Mouse (Mus musculus) stomach, postnatal 0 days (tissue): ENCODE data around the gene Efl1. TPM values are rescaled to one million over a fixed set of nuclear protein-coding genes. Genes with fewer than 3 reads are reported as not detected.

Experiments
- ATAC-seq: fragments of 200-750 bp; cut with Nextera tagmentation; 2 replicates; pipeline ENCODE4 v1.8.0; 2017; ENCODE audit not compliant: low FRiP score, low TSS enrichment
- DNase-seq: peaks from one replicate; pipeline ENCODE4 v3.0.0-alpha.2; 2016; ENCODE audit warnings: low spot score
- H3K27ac ChIP-seq: fragments of 300-500 bp; sonication (generic); replicated peaks from 2 replicates; pipeline ENCODE4 v1.5.1; 2014; ENCODE audit warnings: mild to moderate bottlenecking, control low read depth
- H3K27me3 ChIP-seq: fragments of 300-500 bp; sonication (generic); 2 replicates; pipeline ENCODE4 v1.6.1; 2014; ENCODE audit warnings: low read length; ENCODE audit not compliant: control insufficient read depth, insufficient read depth
- H3K36me3 ChIP-seq: fragments of 300-500 bp; sonication (generic); 2 replicates; pipeline ENCODE4 v1.6.1; 2014; ENCODE audit warnings: low read length, mixed read lengths; ENCODE audit not compliant: control insufficient read depth, insufficient read depth
- H3K4me1 ChIP-seq: fragments of 300-500 bp; sonication (generic); replicated peaks from 2 replicates; pipeline ENCODE4 v1.6.1; 2014; ENCODE audit warnings: antibody characterized with exemption; ENCODE audit not compliant: control insufficient read depth, insufficient read depth
- H3K4me2 ChIP-seq: fragments of 300-500 bp; sonication (generic); replicated peaks from 2 replicates; pipeline ENCODE4 v1.6.1; 2014; ENCODE audit warnings: low read depth, mild to moderate bottlenecking, control low read depth, moderate library complexity
- H3K4me3 ChIP-seq: fragments of 300-500 bp; sonication (generic); 2 replicates; pipeline ENCODE4 v1.5.1; 2014; ENCODE audit warnings: low read depth, low read length, control low read depth
- H3K9ac ChIP-seq: fragments of 300-500 bp; sonication (generic); 2 replicates; pipeline ENCODE4 v1.6.1; 2014; ENCODE audit warnings: mild to moderate bottlenecking, low read length, control low read depth, mixed read lengths
- H3K9me3 ChIP-seq: fragments of 300-500 bp; sonication (generic); 2 replicates; pipeline ENCODE4 v1.6.1; 2016; ENCODE audit warnings: low read length; ENCODE audit not compliant: control insufficient read depth
- CTCF ChIP-seq: IDR thresholded peaks from 2 replicates; pipeline ENCODE4 v1.5.1; 2016; ENCODE audit warnings: antibody characterized with exemption, low read depth, mild to moderate bottlenecking, moderate library complexity
- EP300 ChIP-seq: optimal IDR thresholded peaks from 2 replicates; pipeline ENCODE3; 2016; ENCODE audit warnings: antibody characterized with exemption
- WGBS: fragments of 180-500 bp; shearing (Covaris S2); extraction: QIAGEN DNeasy Blood & Tissue Kit; methylation state at CpG from one replicate; pipeline ENCODE4 v1.1.7; 2014; 5-methylcytosine and 5-hydroxymethylcytosine counted together
- polyA plus RNA-seq: library from polyadenylated mRNA; unstranded; fragments of >200 nt; fragmentation: Nextera tagmentation; extraction: Ambion mirVana; gene quantifications from 2 replicates; pipeline ENCODE4 v1.2.1, GENCODE M21; 2015

Efl1 gene
- polyA plus RNA-seq, 1 experiment from 2014 or later: 14.3 TPM

DNA sequence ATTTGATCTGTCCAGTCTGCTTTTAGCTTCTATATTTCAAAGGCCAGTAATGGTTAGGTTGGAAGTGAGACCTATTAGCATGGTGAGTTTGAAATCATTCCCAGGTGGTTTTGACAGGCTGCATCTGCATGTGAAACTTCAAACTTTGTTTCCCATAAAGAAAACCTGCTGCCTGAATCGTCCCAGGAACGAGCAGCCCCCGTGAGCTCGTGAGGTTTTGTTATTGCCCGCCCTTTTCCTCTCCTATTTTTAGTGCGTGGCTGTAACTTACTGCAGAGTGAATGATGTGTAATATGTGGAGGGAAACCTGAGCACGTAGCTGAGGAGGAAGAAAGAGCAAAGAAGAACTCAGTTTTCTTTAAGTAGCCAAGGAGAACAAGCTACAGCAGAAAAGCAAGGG, 72.5 kb downstream of the Efl1 start:
- H3K4me2 ChIP-seq: no peak overlapping the region
- H3K27me3 ChIP-seq: no peaks in the 10 kb centered on the region
- 32% methylated on average over 7 of the region's 7 CpGs for WGBS
- no peak overlapping the region for H3K27ac ChIP-seq
- no peak overlapping the region for H3K4me3 ChIP-seq
- H3K36me3 ChIP-seq: 0 out of 2 replicates have a peak, but pooled peaks cover 3% of the 10 kb centered on the region
- TF ChIP-seq CTCF (no peak), EP300 (no peak)
- ATAC-seq (no peak), DNase-seq (no peak)
- no peak overlapping the region for H3K9ac ChIP-seq
- H3K9me3 ChIP-seq: no peaks in the 10 kb centered on the region
- 0 out of 2 replicates have a peak, but pooled peaks cover 2% of the 10 kb centered on the region for H3K4me1 ChIP-seq

- Histone ChIP-seq H3K36me3 (0 out of 2 replicates have a peak, but pooled peaks cover 3% of the 10 kb centered on the region), H3K27me3 (no peaks in the 10 kb centered on the region), H3K27ac (no peak overlapping the region), H3K4me2 (no peak overlapping the region), H3K4me3 (no peak overlapping the region), H3K9me3 (no peaks in the 10 kb centered on the region), H3K9ac (no peak overlapping the region), H3K4me1 (no peaks in the 10 kb centered on the region)
- ATAC-seq: no peak
- 80% methylated on average over 7 of the region's 7 CpGs for WGBS
- no peak for TF ChIP-seq CTCF
- TF ChIP-seq EP300: no peak
- no peak for DNase-seq
Measured at GRCm38 (mm10) chr7:82722486-82723123, 74.2 kb downstream of the Efl1 start.

DNA sequence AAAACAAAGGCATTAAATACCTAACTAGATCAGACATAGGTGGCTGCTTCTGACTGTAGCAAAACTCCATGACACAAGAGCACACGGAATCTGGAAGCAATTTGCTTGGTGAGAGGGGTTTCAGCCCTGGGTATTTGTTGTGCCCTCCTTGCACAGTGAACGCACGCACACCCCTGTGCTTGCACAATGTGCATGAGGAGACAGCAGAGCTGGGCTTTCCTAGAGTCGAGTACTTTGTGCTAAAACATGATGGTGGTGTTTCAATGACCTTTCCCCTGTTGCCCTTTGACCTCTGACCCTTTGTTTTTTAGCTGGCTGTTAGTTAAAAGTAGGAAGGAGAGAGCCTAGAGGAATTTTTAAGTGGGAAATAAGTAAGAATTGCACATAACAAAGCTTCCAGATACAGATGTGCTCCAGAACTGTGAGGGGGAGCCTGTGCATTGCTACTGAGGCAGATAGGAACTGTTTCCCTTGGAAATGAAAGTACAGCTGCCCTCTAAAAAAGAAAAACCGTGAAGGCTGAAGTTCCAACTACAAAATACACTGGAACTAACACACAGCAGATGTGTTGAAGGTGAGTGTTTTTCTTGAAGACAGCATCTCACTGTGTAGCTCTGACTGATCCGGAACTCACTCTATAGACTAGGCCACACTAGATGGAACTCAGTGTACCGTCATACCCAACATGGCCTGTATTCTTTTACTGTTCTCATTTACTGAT, 74.9 kb downstream of the Efl1 start:
- Histone ChIP-seq H3K27me3 (no peaks in the 10 kb centered on the region), H3K9me3 (no peaks in the 10 kb centered on the region), H3K4me1 (no peaks in the 10 kb centered on the region), H3K36me3 (0 out of 2 replicates have a peak, but pooled peaks cover 3% of the 10 kb centered on the region), H3K9ac (no peak overlapping the region), H3K4me2 (no peak overlapping the region), H3K27ac (no peak overlapping the region), H3K4me3 (no peak overlapping the region)
- ATAC-seq (no peak), DNase-seq (no peak)
- TF ChIP-seq CTCF (no peak), EP300 (no peak)
- WGBS: 81% methylated on average over 7 of the region's 7 CpGs

GRCm38 (mm10) chr7:82724491-82724890, 76.1 kb downstream of the Efl1 start:
- no peaks in the 10 kb centered on the region for H3K9me3 ChIP-seq
- WGBS: 84% methylated on average over 3 of the region's 3 CpGs
- no peaks in the 10 kb centered on the region for H3K4me1 ChIP-seq
- no peak for TF ChIP-seq CTCF
- no peak for TF ChIP-seq EP300
- H3K9ac ChIP-seq: no peak overlapping the region
- DNase-seq (no peak), ATAC-seq (no peak)
- 0 out of 2 replicates have a peak, but pooled peaks cover 3% of the 10 kb centered on the region for H3K36me3 ChIP-seq
- H3K27me3 ChIP-seq: no peaks in the 10 kb centered on the region
- no peak overlapping the region for H3K4me2 ChIP-seq
- H3K4me3 ChIP-seq: no peak overlapping the region
- no peak overlapping the region for H3K27ac ChIP-seq

DNA sequence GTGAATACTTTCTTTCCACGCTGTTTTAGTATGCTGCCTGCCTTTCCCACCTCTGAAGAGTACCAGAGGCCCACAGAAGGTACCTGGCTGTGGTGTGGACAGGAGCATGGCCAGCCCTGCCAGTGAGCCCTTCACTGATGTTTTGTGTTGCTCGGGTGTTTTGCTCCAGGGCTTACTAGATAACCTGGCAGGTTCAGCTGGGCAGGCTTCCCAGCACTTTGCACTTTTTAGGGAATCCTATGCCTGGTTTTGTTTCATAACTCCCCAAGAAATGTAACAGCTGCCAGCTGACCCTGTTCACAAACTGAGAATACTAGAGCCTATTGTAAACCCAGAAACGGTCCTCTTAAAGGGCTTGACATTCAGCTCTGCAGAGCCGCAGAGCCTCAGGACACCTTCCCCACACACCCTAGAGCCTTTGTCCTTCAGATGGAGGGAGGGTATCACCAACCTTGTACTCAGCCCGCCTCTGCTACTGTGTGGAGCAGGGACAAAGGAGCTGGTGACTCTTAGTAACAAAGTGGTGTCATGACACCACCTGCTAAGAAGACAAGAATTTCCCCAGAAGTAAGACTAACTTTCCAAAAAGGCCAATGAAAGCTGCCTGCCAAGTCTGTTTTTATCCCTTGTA, 76.7 kb downstream of the Efl1 start:
- H3K27me3 ChIP-seq: no peaks in the 10 kb centered on the region
- 0 out of 2 replicates have a peak, but pooled peaks cover 3% of the 10 kb centered on the region for H3K36me3 ChIP-seq
- no peak for DNase-seq
- 53% methylated on average over 5 of the region's 5 CpGs for WGBS
- H3K9me3 ChIP-seq: no peaks in the 10 kb centered on the region
- ATAC-seq: no peak
- no peak overlapping the region for H3K9ac ChIP-seq
- H3K27ac ChIP-seq: no peak overlapping the region
- H3K4me3 ChIP-seq: no peak overlapping the region
- TF ChIP-seq CTCF: no peak
- TF ChIP-seq EP300: no peak
- no peak overlapping the region for H3K4me2 ChIP-seq
- H3K4me1 ChIP-seq: no peaks in the 10 kb centered on the region
